Mouse (Mus musculus) left cerebral cortex, postnatal 36 days (tissue): ENCODE measurements around the gene Unc119b. TPM values are rescaled to one million over a fixed set of nuclear protein-coding genes. Genes with fewer than 3 reads are reported as not detected.
A peak's percentile ranks its signal among the peaks of the same experiment; 100 is the strongest.
"Not testable (repeated sequence)": the region's sequence is repeated elsewhere in the genome, so short reads cannot be mapped to it uniquely, and the experiment has no call there.

Experiments used
- DNase-seq, 2 experiments: peaks; one replicate each; pipeline ENCODE4 v3.0.0; 2021 to 2022; ENCODE audit warnings: low spot score in 2 of 2, mixed read lengths in 1 of 2
- intact Hi-C: fragments of 180-260 bp; cut with DNase I; formaldehyde crosslinking; loops from one replicate; pipeline ENCODE4 v1.15.1; 2025
- total RNA-seq, 2 experiments: library from RNA; stranded (reverse); gene quantifications; 2 replicates each; pipeline ENCODE4 v1.2.3; 2021

Gene Unc119b
- total RNA-seq, 2 experiments from 2014 or later: 25.1 to 29.1 TPM

DNA sequence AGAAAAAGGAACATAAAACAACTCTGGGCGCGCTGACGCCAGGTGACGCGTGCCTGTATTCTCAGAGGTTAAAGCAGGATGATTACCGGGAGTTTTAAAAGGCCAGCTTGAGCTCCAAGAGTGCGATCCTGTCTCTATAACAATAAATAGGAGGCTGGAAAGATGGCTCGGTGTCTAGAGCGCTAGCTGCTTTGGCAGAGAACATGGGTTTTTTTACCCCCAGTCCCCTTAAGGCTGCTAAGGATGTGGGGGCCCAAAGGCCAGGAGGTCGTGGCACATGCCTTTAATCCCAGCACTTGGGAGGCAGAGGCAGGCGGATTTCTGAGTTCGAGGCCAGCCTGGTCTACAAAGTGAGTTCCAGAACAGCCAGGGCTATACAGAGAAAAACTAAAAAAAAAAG is 24.4 kb upstream of the Unc119b start:
- intact Hi-C loops: loop anchor here (2.0 kb wide), 1 partner anchor 34 kb away; no protein-coding TSS in a partner anchor
- no peak for DNase-seq

DNA sequence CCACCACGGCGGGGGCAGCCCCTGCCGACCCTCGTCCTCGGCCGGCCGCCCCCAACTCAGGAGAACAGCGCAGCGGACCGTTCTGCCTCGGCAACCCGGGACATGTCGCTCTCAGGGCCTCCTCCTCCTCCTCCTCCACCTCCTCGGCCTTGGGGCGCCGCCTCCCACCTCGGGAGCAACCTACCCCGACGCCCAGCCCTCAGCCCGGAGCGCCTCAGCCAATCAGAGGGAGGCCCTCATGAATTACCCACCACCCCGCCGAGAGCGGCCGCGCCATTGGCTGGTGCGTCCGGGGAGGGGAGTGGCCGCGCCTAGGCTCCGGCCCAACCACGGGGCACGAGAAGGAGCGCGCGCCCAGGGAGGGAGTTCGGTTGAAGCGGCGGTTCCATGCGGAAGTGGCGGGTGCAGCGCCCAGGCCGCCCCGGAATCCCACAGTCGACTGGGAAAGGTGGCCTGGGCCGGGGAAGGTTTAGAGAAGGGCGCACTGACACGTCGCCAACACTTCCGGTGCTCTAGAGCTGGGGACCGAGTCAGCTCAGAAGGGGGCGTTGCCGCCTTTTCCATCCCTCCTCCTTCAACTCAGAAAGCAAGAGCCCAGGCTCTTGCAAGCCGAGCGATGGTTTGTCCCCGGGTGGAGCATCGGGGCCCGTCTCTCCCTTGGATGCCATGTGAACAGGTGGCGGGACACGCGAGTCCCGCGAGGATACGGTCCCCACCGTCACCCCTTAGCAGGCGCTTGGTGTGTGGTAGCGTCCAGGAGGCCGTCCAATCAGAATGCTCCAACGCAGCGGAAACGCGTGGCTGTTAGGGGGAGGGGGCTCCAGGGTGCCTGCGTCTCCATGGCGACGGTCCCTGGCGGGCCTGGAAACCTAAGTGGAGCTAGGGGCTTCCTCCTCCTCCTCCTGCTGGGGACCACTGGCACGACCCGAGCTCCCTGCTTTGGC is 23.5 kb upstream of the Unc119b start, which contains the start of gene Mlec:
Gene Mlec, minus strand, starts transcription at position 140 of the 944 bp plus-strand sequence.
- intact Hi-C loops: loop anchor here (2.0 kb wide), 1 partner anchor 34 kb away; no protein-coding TSS in a partner anchor
- DNase-seq: peak; percentile 99 to 100

DNA sequence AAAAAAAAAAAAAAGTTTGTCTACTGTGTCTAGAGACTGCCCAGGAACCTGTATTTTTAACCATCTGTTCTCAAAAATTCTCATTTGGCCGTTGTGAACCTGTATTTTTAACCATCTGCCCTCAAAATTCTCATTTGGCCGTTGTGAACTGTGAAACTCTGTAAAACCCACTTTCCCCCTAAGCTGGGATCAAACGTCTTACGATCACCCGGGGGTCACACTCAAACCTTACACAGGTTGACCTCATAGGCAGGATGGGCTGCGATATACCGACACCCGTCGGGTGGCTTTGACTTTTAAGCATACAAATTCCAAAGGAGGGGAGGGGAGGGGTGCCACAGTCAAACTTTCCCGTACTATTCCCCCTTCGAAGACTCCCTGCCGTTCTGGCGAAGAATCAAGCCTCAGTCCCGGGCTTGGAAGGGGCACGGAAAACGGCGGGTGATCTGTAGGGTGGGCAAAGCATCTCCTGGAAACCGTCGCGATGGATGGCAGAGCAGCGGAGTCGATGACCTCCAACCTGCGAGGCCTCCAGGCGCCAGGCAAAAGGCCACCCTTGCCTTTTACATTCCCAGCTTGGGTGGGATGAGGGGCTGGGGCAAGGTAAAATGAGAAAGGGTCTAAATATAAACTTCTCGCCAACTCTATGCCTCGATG is 22.3 kb upstream of the Unc119b start:
- intact Hi-C loops: no loop called here
- no peak for DNase-seq

DNA sequence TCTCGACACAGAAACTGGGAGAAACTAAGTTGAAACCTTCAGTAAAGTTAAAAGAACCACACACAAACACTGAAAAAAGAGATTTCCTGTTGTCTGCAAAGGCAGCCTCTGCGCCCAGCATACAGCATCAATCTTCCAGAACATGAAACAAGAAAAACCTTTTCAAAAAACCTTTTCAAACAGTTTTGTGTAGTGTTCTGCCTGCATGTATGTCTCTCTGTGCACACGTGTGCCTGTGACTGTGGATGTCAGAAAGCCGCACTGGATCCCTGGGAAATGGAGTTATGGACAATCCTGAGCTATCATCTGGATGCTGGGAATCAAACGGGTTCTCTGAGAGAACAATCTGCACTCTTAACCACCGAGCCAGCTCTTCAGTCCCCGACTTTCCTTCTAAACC is 21.6 kb upstream of the Unc119b start:
- no peak for DNase-seq
- intact Hi-C loops: no loop called here

DNA sequence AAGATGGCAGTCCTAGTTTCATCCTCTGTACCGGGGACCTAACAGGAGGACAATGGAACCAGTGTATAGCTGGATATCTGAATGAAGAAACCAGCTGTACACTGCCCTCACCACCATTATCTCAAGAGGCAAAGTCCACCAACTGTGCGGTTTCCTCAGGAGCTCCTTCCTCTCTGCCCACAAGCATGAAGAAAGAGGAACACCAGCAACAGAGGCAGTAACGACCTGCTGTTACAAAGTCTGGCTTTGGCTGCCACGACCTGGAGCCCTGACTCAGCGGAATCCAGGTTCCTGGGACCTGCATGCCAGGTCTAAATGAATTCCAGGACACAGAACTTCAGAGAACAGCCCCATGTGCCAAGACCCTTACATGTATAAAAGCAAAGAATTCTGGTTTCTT is 21.1 kb upstream of the Unc119b start:
- DNase-seq: no peak
- intact Hi-C loops: no loop called here

DNA sequence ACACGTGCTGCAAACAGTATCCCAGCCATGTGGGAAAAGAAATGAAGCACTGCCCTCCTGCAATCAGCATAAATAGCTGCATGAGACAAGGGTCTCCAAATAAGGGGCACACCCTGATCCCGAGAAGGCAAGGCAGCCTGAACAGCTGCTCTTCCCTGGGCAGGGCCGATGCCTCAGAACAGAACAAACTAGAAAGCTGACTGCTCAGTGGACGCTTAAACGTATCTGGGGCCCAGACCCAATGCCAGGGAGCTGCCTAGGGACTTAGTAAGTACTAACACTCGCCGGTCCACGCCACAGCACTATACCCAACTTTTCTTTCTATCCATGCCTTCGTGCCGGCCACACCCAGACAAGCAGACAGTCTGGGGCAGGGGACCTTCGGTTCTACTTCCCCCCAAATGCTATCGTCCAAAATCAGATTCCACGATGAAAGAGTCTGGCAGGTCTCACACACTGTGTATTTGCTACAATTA is 20.4 kb upstream of the Unc119b start:
- intact Hi-C loops: no loop called here
- DNase-seq: no peak

DNA sequence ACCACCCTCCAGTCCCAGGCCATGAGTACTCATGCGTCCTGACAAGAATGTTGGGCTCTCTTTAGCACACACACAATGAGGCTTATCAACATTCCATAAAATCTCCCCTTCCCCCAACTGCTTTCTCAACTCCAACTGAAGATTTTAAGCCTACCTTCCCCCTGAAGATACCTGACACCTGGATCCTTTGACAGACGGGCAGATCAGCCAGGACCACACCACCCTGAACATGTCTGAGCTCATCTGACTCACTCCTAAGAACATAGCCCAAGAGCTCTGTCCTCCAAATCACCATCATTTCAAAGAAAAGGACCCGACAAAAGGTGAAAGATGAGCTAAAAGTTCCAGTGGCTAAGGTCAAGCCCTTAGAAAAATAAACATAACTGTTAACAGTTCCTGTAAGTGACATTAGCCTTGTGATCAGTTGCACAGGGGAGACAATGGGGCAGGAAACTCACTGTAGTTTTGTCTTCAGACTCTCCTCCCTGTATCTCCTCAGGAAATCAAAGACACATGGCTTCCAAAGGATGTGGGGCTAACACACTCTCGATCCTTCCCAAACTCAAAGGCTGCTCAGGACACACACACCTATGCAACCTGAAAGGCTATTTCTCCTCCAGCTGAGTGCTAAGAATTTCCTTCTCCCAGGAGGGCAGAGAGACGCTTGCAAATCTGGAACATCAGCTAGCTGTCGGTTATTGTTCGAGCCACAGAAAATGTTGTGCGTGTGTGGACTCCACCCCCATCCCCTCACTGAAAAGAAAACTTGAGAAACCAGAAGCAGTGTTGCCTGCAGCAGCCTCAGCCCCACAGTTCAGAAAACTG is 17.6 kb upstream of the Unc119b start:
- DNase-seq: no peak
- intact Hi-C loops: no loop called here

DNA sequence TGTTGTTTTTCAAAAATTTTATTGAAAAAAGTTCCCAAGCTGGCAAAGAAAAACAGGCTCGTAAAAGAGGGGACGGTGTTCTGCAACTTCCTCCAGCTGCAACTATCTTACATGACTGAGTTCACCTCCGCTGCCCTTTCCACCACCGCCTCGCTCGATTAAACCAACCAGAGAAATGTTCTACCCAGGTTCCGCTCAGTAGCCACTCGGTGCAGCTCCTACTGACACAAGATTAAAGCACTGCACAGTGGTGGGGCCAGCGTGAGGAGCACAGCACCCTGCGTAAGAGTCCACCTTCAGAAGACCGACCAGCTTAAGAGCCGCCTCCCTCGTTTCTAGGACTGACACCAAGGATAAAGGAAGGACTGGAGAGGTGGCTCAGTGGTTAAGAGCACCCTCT is 16.7 kb upstream of the Unc119b start:
- intact Hi-C loops: no loop called here
- no peak for DNase-seq

DNA sequence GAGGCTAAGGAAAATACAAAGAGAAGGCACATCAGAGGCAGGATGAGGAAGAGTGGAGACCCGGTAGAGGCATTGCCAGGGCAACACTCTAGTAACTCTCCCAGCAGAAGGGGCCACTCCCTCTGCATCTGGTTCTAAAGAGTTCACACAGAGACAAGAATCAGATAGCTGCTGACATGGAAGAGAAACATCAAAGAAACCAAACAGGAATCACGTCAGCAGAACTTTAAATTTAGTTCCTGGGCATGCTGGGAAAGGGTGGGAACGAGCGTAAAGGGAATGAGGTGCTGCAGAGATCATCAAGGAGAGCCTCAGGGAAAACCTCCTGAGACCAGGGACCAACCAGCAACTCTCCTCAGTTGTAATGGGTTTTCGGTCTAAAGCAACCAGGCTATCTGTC is 16.2 kb upstream of the Unc119b start:
- intact Hi-C loops: no loop called here

DNA sequence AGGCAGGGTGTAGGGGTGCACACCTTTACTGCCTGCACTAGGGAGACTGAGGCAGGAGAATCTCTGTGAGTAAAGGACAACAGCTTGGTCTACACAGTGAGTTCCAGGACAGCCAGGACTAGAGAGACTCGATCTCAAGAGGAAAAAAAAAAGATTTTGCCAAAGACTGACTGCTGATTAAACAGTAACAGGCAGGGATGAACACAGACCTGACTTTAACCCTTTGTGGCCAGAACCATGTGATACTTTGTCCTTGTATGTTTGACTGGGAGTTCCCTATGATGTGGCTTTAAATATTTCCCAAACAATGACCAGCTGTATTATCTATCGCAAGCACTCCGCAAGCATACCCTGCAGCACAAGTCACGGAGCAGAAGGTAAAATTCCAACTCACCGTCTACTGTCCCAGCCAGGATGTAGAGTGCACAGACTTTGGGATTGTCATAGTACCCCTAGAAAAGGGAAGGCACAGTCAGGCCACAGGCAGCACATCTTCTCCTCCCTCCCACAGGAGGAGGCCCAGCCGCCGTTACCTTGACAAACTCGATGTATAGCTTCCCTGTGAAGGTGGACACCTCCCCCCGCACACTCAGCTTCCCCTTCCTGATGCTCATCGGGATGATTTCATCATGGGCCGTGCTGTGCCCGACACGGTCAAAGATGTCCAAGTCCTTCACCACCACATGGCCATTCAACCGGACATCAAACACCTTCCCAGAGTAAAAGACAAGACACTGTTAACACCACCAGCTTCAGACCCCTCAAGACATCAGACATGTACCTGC is 15.1 kb upstream of the Unc119b start:
- DNase-seq: no peak

More for the DNA sequence above, 16.2 kb upstream of the Unc119b start:
- no peak for DNase-seq

DNA sequence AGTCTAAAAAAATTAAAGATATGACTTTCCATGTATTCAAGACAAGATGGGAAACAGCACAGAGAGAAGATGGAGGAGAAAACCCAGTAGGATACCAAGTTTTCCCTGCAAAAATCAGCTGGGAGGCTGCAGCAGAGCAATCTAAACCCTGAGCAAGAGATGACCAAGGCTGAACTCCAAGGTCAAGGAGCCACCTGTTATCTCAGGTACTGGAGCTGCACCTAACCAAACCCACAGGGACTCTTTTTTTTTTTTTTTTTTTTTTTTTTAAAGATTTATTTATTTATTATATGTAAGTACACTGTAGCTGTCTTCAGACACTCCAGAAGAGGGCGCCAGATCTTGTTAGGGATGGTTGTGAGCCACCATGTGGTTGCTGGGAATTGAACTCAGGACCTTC is 14.1 kb upstream of the Unc119b start:
- intact Hi-C loops, DNase-seq: not testable (repeated sequence)

More for the DNA sequence above, 15.1 kb upstream of the Unc119b start:
- intact Hi-C loops: no loop called here

DNA sequence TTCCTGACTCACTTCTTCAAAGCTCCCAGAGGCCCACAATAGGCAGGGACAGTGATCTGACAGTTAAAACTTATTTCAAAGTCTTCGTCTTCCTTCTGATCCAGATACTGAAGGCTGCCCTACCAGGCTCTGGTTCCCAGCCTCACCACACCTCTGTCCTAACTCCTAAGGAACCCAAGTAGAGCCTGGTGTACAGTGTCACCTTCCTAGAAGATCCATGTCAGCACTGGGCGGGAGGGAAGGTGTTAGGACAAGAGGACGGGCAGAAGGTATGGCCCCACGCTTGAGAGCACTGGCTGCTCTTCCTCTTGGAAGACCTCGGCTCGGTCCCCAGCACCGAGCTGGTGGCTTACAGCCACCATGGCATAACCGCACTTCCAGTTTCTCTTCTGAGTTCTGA is 13.6 kb upstream of the Unc119b start:
- intact Hi-C loops: no loop called here
- DNase-seq: no peak

DNA sequence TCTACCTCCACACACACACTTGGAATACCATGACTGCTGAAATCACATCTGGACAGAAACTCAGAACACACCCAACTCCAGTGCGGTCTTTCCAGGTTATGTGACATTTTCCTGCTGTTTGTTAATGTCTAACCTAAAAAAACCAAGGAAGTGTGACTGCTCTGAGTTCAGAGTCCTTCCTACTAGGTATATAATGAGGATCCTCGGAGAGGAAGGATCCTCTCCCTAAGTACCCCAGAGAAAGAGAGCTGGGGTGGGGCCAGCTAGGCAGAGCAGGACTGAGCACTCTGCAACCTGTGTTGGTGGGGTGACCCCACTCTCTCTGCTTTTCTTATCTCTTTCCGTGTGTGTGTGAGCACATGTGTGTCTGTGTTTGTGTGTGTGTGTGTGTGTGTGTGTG is 12.6 kb upstream of the Unc119b start:
- intact Hi-C loops: no loop called here
- DNase-seq: no peak

DNA sequence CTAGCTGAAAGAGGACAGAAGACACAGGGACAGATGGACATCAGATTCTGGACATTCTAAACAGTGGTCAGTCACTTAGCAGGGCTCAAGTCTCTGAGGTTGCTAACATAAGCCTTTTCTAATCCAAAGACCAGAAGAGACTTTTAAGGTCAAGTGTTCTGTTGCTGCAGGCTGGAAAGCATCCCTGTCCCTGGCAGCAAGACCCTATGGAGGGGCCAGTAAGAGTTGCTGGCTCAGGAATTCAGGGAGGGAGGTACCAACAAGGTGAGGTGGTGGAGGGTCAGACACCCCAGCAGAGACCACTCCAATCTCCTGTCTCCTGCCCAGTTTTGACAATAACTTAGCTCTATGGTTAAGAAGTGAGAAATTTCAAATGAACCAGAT is 12.0 kb upstream of the Unc119b start:
- no peak for DNase-seq
- intact Hi-C loops: no loop called here

DNA sequence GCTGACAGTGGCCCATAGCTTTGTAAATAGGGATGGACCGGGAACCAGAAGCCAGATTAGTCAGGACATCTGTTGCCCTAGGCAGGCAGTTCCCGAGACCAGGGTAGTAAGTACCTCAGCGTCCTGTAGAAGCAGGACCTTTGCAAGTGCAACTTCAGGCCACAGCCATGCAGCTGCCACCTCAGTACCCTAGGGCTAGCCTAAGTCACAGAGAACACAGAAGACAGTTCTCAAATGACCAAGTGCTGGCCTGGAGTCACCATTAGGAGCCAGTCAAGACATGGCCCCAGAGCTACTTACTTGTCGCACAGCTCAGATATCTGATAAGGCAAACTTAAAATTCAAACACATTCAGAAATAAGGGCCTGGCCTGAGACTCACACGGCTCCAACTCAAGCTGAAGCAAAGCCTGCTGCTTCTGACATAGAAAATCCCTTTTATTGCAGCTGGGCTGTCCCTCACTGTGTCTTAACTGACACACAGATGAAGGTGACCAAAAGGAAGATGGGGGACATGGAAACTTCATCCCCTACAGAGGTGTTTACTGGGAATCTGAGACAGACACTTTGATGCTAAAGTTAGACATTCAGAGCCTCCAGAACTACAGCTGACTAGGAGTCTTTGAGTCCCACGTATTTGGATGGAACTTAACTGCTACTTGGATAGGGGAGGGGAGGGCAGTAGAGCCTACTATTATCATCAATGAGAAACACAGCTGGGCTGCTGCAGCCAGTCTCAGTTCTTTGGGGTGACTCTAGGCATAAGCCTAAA is 11.4 kb upstream of the Unc119b start:
- no peak for DNase-seq
- intact Hi-C loops: no loop called here

DNA sequence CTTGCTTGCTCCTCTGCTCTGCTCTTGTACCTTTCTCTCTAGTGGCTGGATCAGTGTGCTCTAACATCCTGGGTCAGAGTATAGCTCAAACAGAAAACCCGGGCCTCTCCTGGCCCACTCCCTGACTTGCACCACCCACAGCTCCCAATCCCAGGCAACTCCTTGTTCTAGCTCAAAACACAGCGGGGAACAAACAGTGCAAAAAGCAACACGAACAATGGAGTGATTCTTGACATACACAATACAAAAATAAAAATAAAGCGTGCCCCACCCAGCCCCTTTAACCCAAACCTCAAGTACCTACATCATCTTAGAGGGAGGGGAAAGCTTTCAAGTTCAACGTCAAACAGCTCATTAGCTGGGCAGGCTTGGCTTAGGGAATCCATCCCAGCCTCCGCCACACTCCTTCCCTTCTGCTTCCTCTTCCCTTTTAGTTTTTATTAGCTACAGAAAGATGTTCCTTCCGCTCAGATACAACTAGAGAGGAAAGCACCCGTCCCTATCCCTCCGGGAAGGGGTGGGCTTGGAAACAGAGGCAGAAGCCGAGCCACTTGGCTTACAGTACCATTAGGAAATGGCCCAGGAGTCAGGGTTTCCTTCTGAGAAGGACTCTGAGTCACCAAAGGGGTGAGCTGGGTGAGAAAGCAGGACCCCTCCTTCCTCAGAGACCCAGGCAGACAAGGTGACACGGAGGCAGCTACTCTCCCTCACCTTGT is 10.6 kb upstream of the Unc119b start:
- no peak for DNase-seq
- intact Hi-C loops: no loop called here

DNA sequence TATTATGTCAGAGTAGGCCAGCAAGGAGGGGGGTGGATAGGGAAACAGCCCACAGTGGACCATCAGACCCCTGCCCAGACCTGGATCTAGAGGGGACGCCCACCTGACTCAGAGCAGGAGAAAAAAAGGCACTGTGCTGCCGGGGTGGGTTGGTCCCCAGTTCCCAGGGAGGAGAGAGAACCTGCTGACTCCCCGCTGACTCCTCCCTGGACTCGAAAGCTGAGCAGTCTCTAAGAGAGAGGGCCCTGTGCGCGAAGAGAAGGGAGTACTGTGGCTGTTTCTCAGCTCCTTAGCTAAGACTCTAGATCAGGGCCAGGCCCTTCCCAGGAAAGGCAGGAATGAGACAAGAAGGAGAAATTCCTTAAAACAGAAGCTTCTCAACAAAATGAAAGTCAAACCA is 9.7 kb upstream of the Unc119b start:
- DNase-seq: no peak
- intact Hi-C loops: no loop called here

DNA sequence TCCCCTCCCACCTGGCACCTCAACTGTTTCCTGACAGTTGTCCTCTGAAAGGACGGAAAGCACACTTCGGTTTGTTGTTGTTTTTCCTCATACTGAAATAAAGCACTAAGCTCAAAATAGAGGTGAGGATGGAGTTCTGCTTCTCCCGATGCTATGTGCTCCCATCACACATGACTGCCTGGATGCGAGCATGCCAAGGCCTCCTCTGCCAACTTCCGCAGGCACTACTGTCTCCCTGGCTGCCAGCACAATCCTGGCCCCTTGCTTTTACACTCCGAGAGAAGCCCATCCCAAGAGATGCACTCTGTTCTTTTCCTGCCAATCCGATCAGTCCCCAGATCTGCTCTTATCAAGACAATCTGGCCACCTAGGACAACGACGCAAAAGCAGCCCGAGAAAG is 8.8 kb upstream of the Unc119b start:
- no peak for DNase-seq
- intact Hi-C loops: no loop called here
